Mouse (Mus musculus) thymus, adult 2 months (tissue): Measurements from ENCODE around the gene Zswim1.

Experiments used
- CTCF ChIP-seq: fragments of 200-500 bp; IDR thresholded peaks from 2 replicates; pipeline ENCODE4 v1.5.1; 2012; ENCODE audit warnings: mild to moderate bottlenecking, control low read depth, low read length, moderate library complexity, borderline replicate concordance; ENCODE audit not compliant: control insufficient read depth, poor library complexity, insufficient read depth; ENCODE audit errors: extremely low read depth
- POLR2A ChIP-seq: fragments of 200-500 bp; IDR thresholded peaks from 2 replicates; pipeline ENCODE4 v1.6.1; 2012; ENCODE audit warnings: mild to moderate bottlenecking, low read length, control low read depth, moderate library complexity; ENCODE audit not compliant: control insufficient read depth, poor library complexity, insufficient read depth; ENCODE audit errors: extremely low read depth

DNA sequence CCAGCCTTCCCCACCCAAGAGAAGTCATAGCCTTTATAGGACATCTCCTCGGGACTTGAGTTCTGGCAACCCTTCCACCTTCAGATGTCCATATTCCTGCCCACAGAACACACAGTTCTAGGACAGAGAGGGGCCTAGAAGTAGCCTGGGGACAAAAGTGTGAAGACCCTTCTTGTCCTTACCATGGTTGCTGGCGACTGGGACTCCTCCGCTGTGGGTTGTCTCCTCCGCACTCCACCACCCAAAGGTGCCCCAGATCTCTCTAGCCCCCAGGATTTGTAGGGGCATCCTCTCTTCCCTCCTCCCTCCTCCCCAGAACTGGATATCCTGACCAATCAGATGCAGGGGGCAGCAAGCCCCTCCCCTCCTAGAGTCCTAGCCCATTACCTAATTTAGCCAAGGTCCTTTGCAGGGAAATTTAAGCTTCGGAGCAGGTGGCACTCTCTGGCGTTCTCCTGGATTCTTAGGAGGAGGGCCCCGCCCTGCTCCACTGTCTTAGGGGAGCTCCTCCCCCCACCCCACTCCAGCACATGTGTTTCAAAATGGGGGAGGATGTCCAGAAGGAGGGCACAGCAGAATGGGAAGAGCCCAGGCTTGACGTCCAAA is 42.9 kb upstream of the Zswim1 start, which contains the start of gene Tnnc2:
- TF ChIP-seq POLR2A (no peak), CTCF (no peak)
